Mouse (Mus musculus) left cerebral cortex, postnatal 10 days (tissue): ENCODE measurements around the gene Unk. TPM values are rescaled to one million over a fixed set of nuclear protein-coding genes. Genes with fewer than 3 reads are reported as not detected.

Experiments
- total RNA-seq, 2 experiments: library from RNA; stranded (reverse); gene quantifications; 2 replicates each; pipeline ENCODE4 v1.2.3; 2021

Gene Unk
- total RNA-seq, 2 experiments from 2014 or later, result 24.8 to 25.8 TPM

Other genes with a start within 250 kb of the Unk start
- 10 to 100 TPM; 15.7 to 17.7 TPM for gene Caskin2, start 216.7 kb upstream of the Unk start, total RNA-seq
- 10 to 100 TPM; 13.9 to 14.2 TPM for gene Tsen54, start 215.6 kb upstream of the Unk start, total RNA-seq
- gene Llgl2, start 206.3 kb upstream of the Unk start, total RNA-seq, result 1 to 10 TPM in 1 of 2 experiments, under 1 TPM in 1; 0.63 to 1.6 TPM
- gene Myo15b, start 171.9 kb upstream of the Unk start, total RNA-seq, result under 1 TPM; 0.17 to 0.93 TPM
- under 1 TPM in 1 of 2 experiments, not detected in 1; 0.41 TPM for gene Smim5, start 130.4 kb upstream of the Unk start, total RNA-seq
- not detected for gene Smim6, start 118.3 kb upstream of the Unk start, total RNA-seq
- gene Sap30bp, start 97.0 kb upstream of the Unk start, total RNA-seq, result 10 to 100 TPM; 55.3 to 60.9 TPM
- gene Recql5, start 96.8 kb upstream of the Unk start, total RNA-seq, result 10 to 100 TPM; 17.1 to 20.9 TPM
- 1 to 10 TPM; 4.7 to 4.8 TPM for gene Itgb4, start 55.6 kb upstream of the Unk start, total RNA-seq
- gene Galk1, start 17.6 kb upstream of the Unk start, total RNA-seq, result 10 to 100 TPM; 25.6 to 28.1 TPM
- gene H3f3b, start 2.4 kb upstream of the Unk start, total RNA-seq, result 100 to 1,000 TPM; 320 to 336 TPM
- 1 to 10 TPM in 1 of 2 experiments, under 1 TPM in 1; 0.63 to 1.2 TPM for gene Unc13d, start 47.6 kb downstream of the Unk start, total RNA-seq
- 100 to 1,000 TPM; 229 to 234 TPM for gene Wbp2, start 56.7 kb downstream of the Unk start, total RNA-seq
- 1 to 10 TPM; 6.2 to 7.9 TPM for gene Trim47, start 96.9 kb downstream of the Unk start, total RNA-seq
- gene Trim65, start 100.8 kb downstream of the Unk start, total RNA-seq, result 1 to 10 TPM; 6.2 to 6.6 TPM
- gene Mrpl38, start 108.5 kb downstream of the Unk start, total RNA-seq, result 10 to 100 TPM; 52.2 to 54.6 TPM
- 100 to 1,000 TPM in 1 of 2 experiments, 10 to 100 TPM in 1; 96.2 to 100 TPM for gene Fbf1, start 137.8 kb downstream of the Unk start, total RNA-seq
- gene Ten1, start 168.5 kb downstream of the Unk start, total RNA-seq, result 10 to 100 TPM; 44.8 to 50.9 TPM
- gene Acox1, start 168.7 kb downstream of the Unk start, total RNA-seq, result 100 to 1,000 TPM; 110 to 118 TPM
- gene Evpl, start 207.8 kb downstream of the Unk start, total RNA-seq, result under 1 TPM; 0.77 to 0.97 TPM
- 10 to 100 TPM; 52.5 to 56.3 TPM for gene Srp68, start 243.9 kb downstream of the Unk start, total RNA-seq